Mouse (Mus musculus) activated CD4-positive, CD25-positive, alpha-beta regulatory T cell (primary cell): ENCODE measurements around the gene Trim2. TPM values are rescaled to one million over a fixed set of nuclear protein-coding genes. Genes with fewer than 3 reads are reported as not detected.

ENCODE experiments used
- polyA plus RNA-seq, 2 experiments: library from polyadenylated mRNA; unstranded; fragments of 100-300 nt; shearing (Covaris generic); gene quantifications; one replicate each; pipeline ENCODE4 v1.2.1; 2017

Trim2 gene
- 1 to 10 TPM in 1 of 2 experiments, under 1 TPM in 1; 0.41 to 1.2 TPM for polyA plus RNA-seq

DNA sequence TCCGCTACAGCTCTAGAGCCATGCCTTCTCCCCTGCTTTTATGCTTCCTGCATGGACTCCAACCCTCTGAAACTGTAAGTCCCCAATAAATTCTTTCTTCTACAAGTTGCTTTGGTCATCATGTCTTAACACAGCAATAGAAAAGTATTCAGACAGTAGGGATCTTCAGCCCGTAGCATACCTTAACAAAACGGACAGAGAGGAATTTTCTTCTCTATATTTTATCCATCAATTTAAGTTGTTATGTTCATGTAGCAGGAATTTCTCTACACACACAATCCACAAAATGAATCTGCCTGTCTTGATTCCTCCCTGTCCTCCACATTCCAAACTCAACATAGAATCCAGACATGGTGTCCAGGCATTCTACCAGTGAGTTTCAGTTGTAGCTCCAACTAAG lies at the start of gene Trim2:
TSS of gene Trim2 (minus strand) at position 101 of the 400 bp plus-strand sequence.

DNA sequence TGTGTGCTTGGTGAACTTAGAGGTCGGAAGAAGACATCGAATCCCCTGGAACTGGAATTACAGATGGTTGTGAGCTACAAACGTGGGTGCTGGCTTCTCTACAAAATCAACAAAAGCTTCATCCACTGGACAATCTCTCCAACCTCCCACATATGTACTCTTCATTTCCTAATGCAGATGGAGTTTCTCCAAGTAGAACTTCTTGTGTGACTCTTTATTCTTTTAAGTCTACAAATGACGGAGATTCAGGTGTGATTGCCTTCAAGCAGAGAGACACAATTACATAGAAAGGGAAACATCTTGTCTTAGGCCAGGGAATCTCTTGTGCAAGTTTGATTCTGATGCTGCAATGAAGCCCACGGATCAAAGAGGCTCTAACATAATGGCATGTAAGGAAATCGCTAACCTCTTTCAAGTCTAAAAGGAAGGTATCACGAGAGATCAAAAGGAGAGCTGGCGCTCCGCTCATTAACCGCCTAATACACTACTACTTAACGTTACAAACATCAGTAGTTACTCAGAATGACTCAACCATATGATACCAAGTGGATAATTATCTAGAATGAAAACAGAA lies 133.0 kb downstream of the Trim2 start, which contains the start of gene Gm6525:
TSS of gene Gm6525 (plus strand) at position 524 of the 574 bp plus-strand sequence.

DNA sequence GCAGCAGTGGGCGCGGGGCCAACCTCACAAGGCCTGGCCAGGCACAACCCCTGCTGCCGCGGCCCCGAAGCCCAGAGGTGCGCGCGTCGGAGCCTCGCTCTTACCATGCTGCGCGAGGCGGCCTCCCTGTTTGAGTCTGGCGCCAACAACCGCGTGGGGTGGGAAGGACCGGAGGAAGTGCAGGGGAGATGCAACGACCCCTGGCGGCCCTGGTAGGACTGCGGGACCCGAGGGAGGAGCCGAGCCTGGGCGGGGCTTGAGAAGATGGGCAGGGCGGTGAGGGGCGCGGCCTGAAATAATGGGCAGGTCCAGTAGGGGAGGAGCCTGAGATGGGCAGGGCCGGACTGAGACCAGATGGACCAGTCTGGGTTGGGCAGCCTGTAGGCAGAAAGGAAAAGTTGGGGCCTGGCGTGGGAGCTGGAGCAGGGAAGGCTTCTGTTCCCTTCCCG lies 151.1 kb downstream of the Trim2 start, which contains the start of gene Mnd1:
TSS of gene Mnd1 (minus strand) at position 229 of the 449 bp plus-strand sequence.

Other genes with a start within 250 kb of the Trim2 start
- gene Mnd1, start 151.1 kb downstream of the Trim2 start, polyA plus RNA-seq: 1 to 10 TPM; 1.5 to 2.1 TPM
- not detected for gene Gm6525, start 132.8 kb downstream of the Trim2 start, polyA plus RNA-seq
- under 1 TPM; 0.47 to 0.96 TPM for gene Fhdc1, start 173.6 kb upstream of the Trim2 start, polyA plus RNA-seq